11 mouse cellular contexts compared by ENCODE assay signal in the genomic region with DNA sequence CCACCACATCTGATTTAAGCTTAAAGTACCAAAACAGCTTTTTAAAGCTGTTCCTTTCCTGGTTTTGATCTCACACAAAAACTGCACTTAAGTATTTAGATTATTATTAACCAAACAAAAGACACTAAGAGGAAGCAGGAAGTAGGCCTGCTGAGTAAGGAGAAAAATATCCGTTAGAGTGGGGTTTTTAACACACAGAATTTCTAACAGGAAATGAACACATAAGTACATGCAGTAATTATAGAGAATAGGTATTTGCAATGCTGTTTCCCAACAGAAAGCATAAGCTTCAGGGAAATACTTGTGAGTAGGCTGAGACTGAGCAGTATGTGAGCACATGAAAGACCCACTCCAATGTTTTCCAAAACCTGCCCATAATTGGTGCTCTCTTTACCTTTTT. TPM values are rescaled to one million over a fixed set of nuclear protein-coding genes. Genes with fewer than 3 reads are reported as not detected.
DNase-seq lines count a peak whose midpoint lies in the region; ATAC-seq and TF ChIP-seq lines count a peak whose summit lies in the region.
"Had no signal": no experiment of that assay in that cellular context is flagged by ENCODE, and none has a peak within 500 bp of the region (broad histone marks: within the 10 kb centered on the region; RNA-seq: fewer than 3 reads in every experiment).

No protein-coding gene starts in this region.

- no peak for ATAC-seq in intestine, embryonic 16.5 days
- no peak; the same call in 1 of the 2 replicates for ATAC-seq in intestine, embryonic 15.5 days
- ATAC-seq in midbrain, embryonic 11.5 days (ENCODE audit: low FRiP score), result no peak
- ATAC-seq: forebrain, embryonic 13.5 days; intestine, postnatal 0 days had no signal

- no peak for TF ChIP-seq POLR2A in bone marrow macrophage, adult 2 months (IDR thresholded peaks at IDR 0.05; ENCODE audit: borderline replicate concordance, low read depth, low read length)

- no peak overlapping the region for H3K4me3 ChIP-seq in intestine, embryonic 16.5 days (ENCODE audit: low read length)
- no peak overlapping the region for H3K4me3 ChIP-seq in intestine, embryonic 15.5 days (replicated peaks)
- peak overlapping the region; percentile 21; the same call in 1 of the 2 replicates for H3K4me3 ChIP-seq in bone marrow macrophage, adult 2 months (ENCODE audit: insufficient read depth, low read length)
- no peak overlapping the region for H3K4me3 ChIP-seq in midbrain, embryonic 11.5 days (ENCODE audit: low read depth, low read length)
- H3K4me3 ChIP-seq: forebrain, embryonic 13.5 days had no signal

- H3K4me2 ChIP-seq in intestine, embryonic 16.5 days (ENCODE audit: low read depth, low read length), result no peak overlapping the region
- H3K4me2 ChIP-seq in intestine, embryonic 15.5 days (replicated peaks), result no peak overlapping the region
- H3K4me2 ChIP-seq in midbrain, embryonic 11.5 days, result no peak overlapping the region
- H3K4me2 ChIP-seq: forebrain, embryonic 13.5 days had no signal

- peak overlapping the region; percentile 1; the same call in 1 of the 2 replicates for H3K27ac ChIP-seq in intestine, embryonic 16.5 days (ENCODE audit: low read length)
- no peak overlapping the region for H3K27ac ChIP-seq in intestine, embryonic 15.5 days
- peak overlapping the region; percentile 90 for H3K27ac ChIP-seq in bone marrow macrophage, adult 2 months (ENCODE audit: insufficient read depth, low read depth, low read length)
- H3K27ac ChIP-seq in midbrain, embryonic 11.5 days (ENCODE audit: low read depth, low read length), result no peak overlapping the region
- H3K27ac ChIP-seq: forebrain, embryonic 13.5 days had no signal

- peak; percentile 2 to 27 for DNase-seq in spleen, postnatal 36 days (ENCODE audit: low spot score in 2 of 2)
- no peak for DNase-seq in spleen, postnatal 10 days (ENCODE audit: low spot score in 2 of 2)
- peak; percentile 0 for DNase-seq in skeletal muscle tissue, adult 2 months (ENCODE audit: low read depth, low spot score)
- DNase-seq in cerebellum, adult 11-12 months, result no peak
- DNase-seq in midbrain, embryonic 11.5 days (ENCODE audit: low spot score, missing footprints), result no peak
- DNase-seq: adrenal gland, postnatal 36 days had no signal

- no peak for TF ChIP-seq CTCF in bone marrow macrophage, adult 2 months (IDR thresholded peaks at IDR 0.05; ENCODE audit: low read depth, low read length)

- WGBS in intestine, embryonic 16.5 days, result 30% methylated on average over 1 of the region's 1 CpGs
- 33% methylated on average over 1 of the region's 1 CpGs for WGBS in intestine, embryonic 15.5 days
- 71% methylated on average over 1 of the region's 1 CpGs for WGBS in midbrain, embryonic 11.5 days

- H3K36me3 ChIP-seq in intestine, embryonic 16.5 days (ENCODE audit: control insufficient read depth, insufficient read depth, low read length), result no peaks in the 10 kb centered on the region
- H3K36me3 ChIP-seq in intestine, embryonic 15.5 days, result no peaks in the 10 kb centered on the region
- no peaks in the 10 kb centered on the region for H3K36me3 ChIP-seq in midbrain, embryonic 11.5 days (ENCODE audit: control insufficient read depth, insufficient read depth, low read length)

- H3K27me3 ChIP-seq in intestine, embryonic 16.5 days (replicated peaks; ENCODE audit: control insufficient read depth, insufficient read depth, low read length), result no peaks in the 10 kb centered on the region
- H3K27me3 ChIP-seq in intestine, embryonic 15.5 days (replicated peaks), result no peaks in the 10 kb centered on the region
- H3K27me3 ChIP-seq in midbrain, embryonic 11.5 days (ENCODE audit: control insufficient read depth, insufficient read depth, low read length), result no peaks in the 10 kb centered on the region
- H3K27me3 ChIP-seq: forebrain, embryonic 13.5 days had no signal

- no peaks in the 10 kb centered on the region for H3K9me3 ChIP-seq in intestine, embryonic 16.5 days (ENCODE audit: control insufficient read depth, low read length)
- no peaks in the 10 kb centered on the region for H3K9me3 ChIP-seq in intestine, embryonic 15.5 days
- H3K9me3 ChIP-seq in midbrain, embryonic 11.5 days (ENCODE audit: control insufficient read depth, low read length), result no peaks in the 10 kb centered on the region
- H3K9me3 ChIP-seq: forebrain, embryonic 13.5 days had no signal

- no peak overlapping the region for H3K9ac ChIP-seq in intestine, embryonic 16.5 days (ENCODE audit: low read depth, low read length)
- no peak overlapping the region for H3K9ac ChIP-seq in intestine, embryonic 15.5 days
- H3K9ac ChIP-seq in midbrain, embryonic 11.5 days (ENCODE audit: low read length), result no peak overlapping the region
- H3K9ac ChIP-seq: forebrain, embryonic 13.5 days had no signal

- H3K4me1 ChIP-seq in intestine, embryonic 16.5 days (ENCODE audit: control insufficient read depth, insufficient read depth, low read length), result no peaks in the 10 kb centered on the region; the same call in 1 of the 2 replicates
- H3K4me1 ChIP-seq in intestine, embryonic 15.5 days (replicated peaks), result no peaks in the 10 kb centered on the region
- H3K4me1 ChIP-seq in bone marrow macrophage, adult 2 months (ENCODE audit: control insufficient read depth, insufficient read depth, low read length), result peaks cover 25% of the 10 kb centered on the region
- H3K4me1 ChIP-seq in midbrain, embryonic 11.5 days (ENCODE audit: control insufficient read depth, insufficient read depth, low read length), result no peaks in the 10 kb centered on the region
- H3K4me1 ChIP-seq: forebrain, embryonic 13.5 days had no signal

RNA-seq across cellular contexts. Expression of gene Pik3c2a, which starts 33.8 kb away (rescaled TPM):
- 22.7 and 23.2 TPM in 2 replicates for polyA plus RNA-seq in intestine, embryonic 16.5 days (2015; fragmentation: Nextera tagmentation; extraction: Ambion mirVana)
- 22.3 and 24.5 TPM in 2 replicates for polyA plus RNA-seq in intestine, embryonic 15.5 days (2015; fragmentation: Nextera tagmentation; extraction: Ambion mirVana)
- 38.3 and 41.3 TPM in 2 replicates for polyA plus RNA-seq in bone marrow macrophage, adult 2 months (2012; ENCODE audit: insufficient read depth, insufficient read length, missing spikeins)
- 26.3 and 26.4 TPM in 2 replicates for polyA plus RNA-seq in midbrain, embryonic 11.5 days (2014; fragmentation: Nextera tagmentation; extraction: Ambion mirVana)

Comparison
In these comparisons a context has a peak if more than half of its experiments do, and no peak if none do; other contexts are left out.
1. H3K27ac ChIP-seq: peak in intestine, embryonic 16.5 days (single experiment) and bone marrow macrophage, adult 2 months (single experiment); none in intestine, embryonic 15.5 days (single experiment) and midbrain, embryonic 11.5 days (single experiment).
2. DNase-seq: peak in spleen, postnatal 36 days (2 of 2) and skeletal muscle tissue, adult 2 months (single experiment); none in spleen, postnatal 10 days (0 of 2), cerebellum, adult 11-12 months (single experiment) and midbrain, embryonic 11.5 days (single experiment).